Mouse (Mus musculus): Measurements from ENCODE around the gene Irx4. TPM values are rescaled to one million over a fixed set of nuclear protein-coding genes. Genes with fewer than 3 reads are reported as not detected.

Irx4 gene
- 0.45 TPM in 1 of 2 replicates, not detected in the other for polyA plus RNA-seq (2015; fragmentation: Nextera tagmentation; extraction: Ambion mirVana)

DNA sequence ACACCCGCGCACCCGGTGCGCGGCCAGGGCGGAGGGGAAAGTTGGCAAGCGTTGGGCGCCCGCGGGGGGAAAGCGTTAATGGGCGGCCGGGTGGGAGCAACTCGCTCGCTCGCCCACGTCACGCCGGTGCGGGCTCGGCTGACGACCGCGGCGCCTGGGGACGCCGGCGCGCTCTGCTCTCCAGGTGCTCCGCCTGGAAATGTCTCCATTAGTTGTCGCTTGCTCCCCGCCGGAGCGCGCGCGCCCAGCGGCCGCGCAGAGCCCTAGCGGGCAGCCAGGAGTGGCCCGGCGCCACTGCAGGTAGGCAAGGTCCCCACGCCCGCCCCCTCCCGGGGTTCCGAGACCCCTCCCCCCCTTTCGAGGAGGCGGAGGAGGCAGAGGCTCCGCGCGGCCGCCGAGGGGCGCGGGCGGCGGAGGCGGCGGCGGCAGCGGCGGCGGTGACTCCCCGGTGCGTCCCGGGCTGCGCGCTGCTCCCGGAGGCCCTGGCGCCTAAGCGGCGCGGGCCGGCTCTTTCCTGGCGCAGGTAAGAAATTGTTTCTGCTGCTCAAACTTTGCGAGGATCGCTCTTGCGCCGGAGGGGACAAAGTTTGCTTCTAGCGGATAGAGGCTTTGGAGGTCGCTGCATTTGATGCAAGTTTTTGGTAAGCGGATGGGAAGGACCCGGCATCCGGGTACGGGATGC is at the start of gene Irx4:
Gene Irx4, plus strand, starts transcription at position 126 of the 682 bp plus-strand sequence.

Other genes starting within 250 kb of the Irx4 start
- gene Mrpl36, start 68.0 kb downstream of the Irx4 start, polyA plus RNA-seq (2015; fragmentation: Nextera tagmentation; extraction: Ambion mirVana): 93.5 and 96.2 TPM in 2 replicates
- 492 and 592 TPM in 2 replicates for gene Ndufs6, start 68.1 kb downstream of the Irx4 start, polyA plus RNA-seq (2015; fragmentation: Nextera tagmentation; extraction: Ambion mirVana)
- gene Lpcat1, start 206.7 kb downstream of the Irx4 start, polyA plus RNA-seq (2015; fragmentation: Nextera tagmentation; extraction: Ambion mirVana): 10.7 and 10.8 TPM in 2 replicates